ENCODE assay signal across 9 mouse cellular contexts in genomic region chr13:81642491-81643149, GRCm38 (mm10). TPM values are rescaled to one million over a fixed set of nuclear protein-coding genes. Genes with fewer than 3 reads are reported as not detected.
DNase-seq lines count a peak whose midpoint lies in the region; ATAC-seq and TF ChIP-seq lines count a peak whose summit lies in the region.
"Had no signal": no experiment of that assay in that cellular context is flagged by ENCODE, and none has a peak within 500 bp of the region (broad histone marks: within the 10 kb centered on the region; RNA-seq: fewer than 3 reads in every experiment).

No protein-coding gene starts in this region.

- no peaks in the 10 kb centered on the region for H3K36me3 ChIP-seq in intestine, embryonic 15.5 days
- no peaks in the 10 kb centered on the region for H3K36me3 ChIP-seq in intestine, postnatal 0 days (ENCODE audit: control insufficient read depth, insufficient read depth)
- no peaks in the 10 kb centered on the region for H3K36me3 ChIP-seq in intestine, embryonic 16.5 days (ENCODE audit: control insufficient read depth, insufficient read depth, low read length)
- no peaks in the 10 kb centered on the region for H3K36me3 ChIP-seq in midbrain, embryonic 12.5 days
- H3K36me3 ChIP-seq: embryonic facial prominence, embryonic 13.5 days had no signal

- no peak overlapping the region for H3K9ac ChIP-seq in intestine, embryonic 15.5 days
- no peak overlapping the region for H3K9ac ChIP-seq in intestine, postnatal 0 days (ENCODE audit: low read depth, low read length)
- no peak overlapping the region for H3K9ac ChIP-seq in intestine, embryonic 16.5 days (ENCODE audit: low read depth, low read length)
- no peak overlapping the region for H3K9ac ChIP-seq in midbrain, embryonic 12.5 days (replicated peaks)
- H3K9ac ChIP-seq: embryonic facial prominence, embryonic 13.5 days had no signal

- no peak overlapping the region for H3K4me3 ChIP-seq in intestine, embryonic 15.5 days (replicated peaks)
- H3K4me3 ChIP-seq in intestine, postnatal 0 days (ENCODE audit: low read depth, low read length), result no peak overlapping the region
- H3K4me3 ChIP-seq in intestine, embryonic 16.5 days (ENCODE audit: low read length), result no peak overlapping the region
- no peak overlapping the region for H3K4me3 ChIP-seq in midbrain, embryonic 12.5 days
- no peak overlapping the region for H3K4me3 ChIP-seq in lung, adult 2 months (replicated peaks; ENCODE audit: extremely low read depth, low read depth, low read length)
- H3K4me3 ChIP-seq: embryonic facial prominence, embryonic 13.5 days had no signal

- H3K27me3 ChIP-seq in intestine, embryonic 15.5 days (replicated peaks), result no peaks in the 10 kb centered on the region
- H3K27me3 ChIP-seq in intestine, postnatal 0 days (replicated peaks; ENCODE audit: control insufficient read depth, insufficient read depth, low read length), result no peaks in the 10 kb centered on the region
- H3K27me3 ChIP-seq in intestine, embryonic 16.5 days (replicated peaks; ENCODE audit: control insufficient read depth, insufficient read depth, low read length), result no peaks in the 10 kb centered on the region
- H3K27me3 ChIP-seq in midbrain, embryonic 12.5 days, result no peaks in the 10 kb centered on the region
- H3K27me3 ChIP-seq: CH12.LX; embryonic facial prominence, embryonic 13.5 days had no signal

- no peaks in the 10 kb centered on the region for H3K9me3 ChIP-seq in intestine, embryonic 15.5 days
- H3K9me3 ChIP-seq in intestine, postnatal 0 days (ENCODE audit: control insufficient read depth), result no peaks in the 10 kb centered on the region
- H3K9me3 ChIP-seq in intestine, embryonic 16.5 days (ENCODE audit: control insufficient read depth, low read length), result no peaks in the 10 kb centered on the region
- no peaks in the 10 kb centered on the region for H3K9me3 ChIP-seq in midbrain, embryonic 12.5 days
- H3K9me3 ChIP-seq: embryonic facial prominence, embryonic 13.5 days had no signal

- H3K27ac ChIP-seq in intestine, embryonic 15.5 days, result no peak overlapping the region
- no peak overlapping the region for H3K27ac ChIP-seq in intestine, postnatal 0 days (ENCODE audit: low read depth, low read length)
- H3K27ac ChIP-seq in intestine, embryonic 16.5 days (ENCODE audit: low read length), result no peak overlapping the region
- H3K27ac ChIP-seq in midbrain, embryonic 12.5 days (replicated peaks), result peak overlapping the region; percentile 52
- H3K27ac ChIP-seq: embryonic facial prominence, embryonic 13.5 days had no signal

- TF ChIP-seq POLR2A in lung, adult 2 months (IDR thresholded peaks at IDR 0.05; ENCODE audit: borderline replicate concordance, extremely low read depth, low read depth, low read length), result no peak

- ATAC-seq in intestine, embryonic 15.5 days, result peak; percentile 44; the same call in 1 of the 2 replicates
- no peak for ATAC-seq in intestine, postnatal 0 days
- peak; percentile 78 for ATAC-seq in intestine, embryonic 16.5 days
- ATAC-seq in midbrain, embryonic 12.5 days (ENCODE audit: low FRiP score, low read depth), result no peak

- TF ChIP-seq CTCF in intestine, postnatal 0 days (IDR thresholded peaks at IDR 0.05; ENCODE audit: low read depth), result no peak
- no peak for TF ChIP-seq CTCF in lung, adult 2 months (IDR thresholded peaks at IDR 0.05; ENCODE audit: insufficient read depth, low read length)

- DNase-seq in c-Kit-positive CD71-positive TER-119-positive erythroid progenitor cells, embryonic 14.5 days (ENCODE audit: low spot score), result peak; percentile 78
- DNase-seq in lung, adult 2 months, result no peak
- no peak for DNase-seq in adrenal gland, postnatal 36 days

- no peak overlapping the region for H3K4me2 ChIP-seq in intestine, embryonic 15.5 days (replicated peaks)
- H3K4me2 ChIP-seq in intestine, postnatal 0 days (replicated peaks; ENCODE audit: low read depth), result no peak overlapping the region
- no peak overlapping the region for H3K4me2 ChIP-seq in intestine, embryonic 16.5 days (ENCODE audit: low read depth, low read length)
- H3K4me2 ChIP-seq in midbrain, embryonic 12.5 days (replicated peaks), result no peak overlapping the region
- H3K4me2 ChIP-seq: embryonic facial prominence, embryonic 13.5 days had no signal

- 0 out of 2 replicates have a peak, but pooled peaks cover 2% of the 10 kb centered on the region for H3K4me1 ChIP-seq in intestine, embryonic 15.5 days (replicated peaks)
- H3K4me1 ChIP-seq in intestine, postnatal 0 days (replicated peaks; ENCODE audit: control insufficient read depth, insufficient read depth, low read length), result no peaks in the 10 kb centered on the region
- no peaks in the 10 kb centered on the region for H3K4me1 ChIP-seq in intestine, embryonic 16.5 days (ENCODE audit: control insufficient read depth, insufficient read depth, low read length)
- H3K4me1 ChIP-seq in midbrain, embryonic 12.5 days, result peaks cover 18% of the 10 kb centered on the region
- no peaks in the 10 kb centered on the region for H3K4me1 ChIP-seq in lung, adult 2 months (ENCODE audit: control insufficient read depth, insufficient read depth, low read length)

- WGBS in intestine, embryonic 15.5 days, result 64% methylated on average over 7 of the region's 7 CpGs
- WGBS in intestine, postnatal 0 days, result 56% methylated on average over 7 of the region's 7 CpGs
- 63% methylated on average over 7 of the region's 7 CpGs for WGBS in intestine, embryonic 16.5 days
- WGBS in midbrain, embryonic 12.5 days, result 48% methylated on average over 7 of the region's 7 CpGs
- 50% methylated on average over 7 of the region's 7 CpGs for WGBS in lung, adult 2 months

RNA-seq across cellular contexts. Expression of gene Adgrv1, which starts 9.7 kb away (rescaled TPM):
- 0.82 and 0.83 TPM in 2 replicates for polyA plus RNA-seq in intestine, embryonic 15.5 days (2015; fragmentation: Nextera tagmentation; extraction: Ambion mirVana)
- 0.86 and 0.90 TPM in 2 replicates for polyA plus RNA-seq in intestine, postnatal 0 days (2015; fragmentation: Nextera tagmentation; extraction: Ambion mirVana)
- polyA plus RNA-seq in intestine, embryonic 16.5 days (2015; fragmentation: Nextera tagmentation; extraction: Ambion mirVana), result 0.56 and 0.73 TPM in 2 replicates
- polyA plus RNA-seq in midbrain, embryonic 12.5 days (2016; fragmentation: Nextera tagmentation; extraction: Ambion mirVana), result 38.5 and 50.2 TPM in 2 replicates
- 0.46 and 1.3 TPM in 2 replicates for polyA plus RNA-seq in lung, adult 2 months (2012; rRNA removed)
- total RNA-seq in adrenal gland, postnatal 36 days (2021), result 1 to 10 TPM; 1.4 to 3.6 TPM

RNA-seq across cellular contexts. Expression of gene Lysmd3, which starts 14.8 kb away (rescaled TPM):
- polyA plus RNA-seq in intestine, embryonic 15.5 days (2015; fragmentation: Nextera tagmentation; extraction: Ambion mirVana), result 24.4 and 25.2 TPM in 2 replicates
- 32.4 and 32.7 TPM in 2 replicates for polyA plus RNA-seq in intestine, postnatal 0 days (2015; fragmentation: Nextera tagmentation; extraction: Ambion mirVana)
- polyA plus RNA-seq in intestine, embryonic 16.5 days (2015; fragmentation: Nextera tagmentation; extraction: Ambion mirVana), result 23.7 and 24.7 TPM in 2 replicates
- polyA plus RNA-seq in midbrain, embryonic 12.5 days (2016; fragmentation: Nextera tagmentation; extraction: Ambion mirVana), result 25.9 and 27.6 TPM in 2 replicates
- 6.1 and 7.2 TPM in 2 replicates for polyA plus RNA-seq in lung, adult 2 months (2012; rRNA removed)
- total RNA-seq in adrenal gland, postnatal 36 days (2021), result 10 to 100 TPM; 23.1 to 27.0 TPM

Comparison
In these comparisons a context has a peak if more than half of its experiments do, and no peak if none do; other contexts are left out.
1. ATAC-seq: peak in intestine, embryonic 15.5 days (single experiment) and intestine, embryonic 16.5 days (single experiment); none in intestine, postnatal 0 days (single experiment) and midbrain, embryonic 12.5 days (single experiment).
2. RNA of gene Adgrv1, which starts 9.7 kb away (polyA plus RNA-seq): 38.5 to 50.2 TPM in midbrain, embryonic 12.5 days; 0.46 to 1.3 TPM in lung, adult 2 months, 0.86 to 0.90 TPM in intestine, postnatal 0 days, 0.82 to 0.83 TPM in intestine, embryonic 15.5 days and 0.56 to 0.73 TPM in intestine, embryonic 16.5 days; every median in the first group is over 10 times any median in the second.